Mouse (Mus musculus) retina, adult 2 months (tissue): ENCODE measurements at regions not wholly inside any gene's neighbourhood (a gene's known extent, or its start where the extent isn't known, plus 50 kb on each side); places are given as distances from the start of the nearest gene placed in this dataset.

Experiments
- DNase-seq: peaks from one replicate; pipeline ENCODE4 v3.0.0-alpha.2; 2012; ENCODE audit warnings: low read depth, low spot score

DNA sequence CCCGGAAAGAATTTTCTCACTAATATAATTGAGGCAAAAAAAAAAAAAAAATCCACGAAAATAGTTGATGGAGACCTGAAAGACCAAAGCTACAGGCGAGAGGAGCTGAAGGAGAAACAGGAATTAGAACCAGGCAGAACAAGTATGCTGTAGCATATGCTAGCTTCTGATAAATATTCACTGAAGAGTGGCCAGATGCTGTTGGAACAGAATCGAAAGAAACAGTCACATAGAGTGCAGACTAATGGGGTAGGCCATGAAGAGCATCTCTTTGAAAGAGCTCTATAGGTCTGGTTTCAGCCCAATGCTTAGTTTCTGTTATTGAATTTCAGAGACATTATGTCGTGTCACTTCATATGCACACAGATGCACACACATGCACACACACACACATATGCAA lies 386.3 kb upstream of the Slc30a5 start:
- no peak for DNase-seq

DNA sequence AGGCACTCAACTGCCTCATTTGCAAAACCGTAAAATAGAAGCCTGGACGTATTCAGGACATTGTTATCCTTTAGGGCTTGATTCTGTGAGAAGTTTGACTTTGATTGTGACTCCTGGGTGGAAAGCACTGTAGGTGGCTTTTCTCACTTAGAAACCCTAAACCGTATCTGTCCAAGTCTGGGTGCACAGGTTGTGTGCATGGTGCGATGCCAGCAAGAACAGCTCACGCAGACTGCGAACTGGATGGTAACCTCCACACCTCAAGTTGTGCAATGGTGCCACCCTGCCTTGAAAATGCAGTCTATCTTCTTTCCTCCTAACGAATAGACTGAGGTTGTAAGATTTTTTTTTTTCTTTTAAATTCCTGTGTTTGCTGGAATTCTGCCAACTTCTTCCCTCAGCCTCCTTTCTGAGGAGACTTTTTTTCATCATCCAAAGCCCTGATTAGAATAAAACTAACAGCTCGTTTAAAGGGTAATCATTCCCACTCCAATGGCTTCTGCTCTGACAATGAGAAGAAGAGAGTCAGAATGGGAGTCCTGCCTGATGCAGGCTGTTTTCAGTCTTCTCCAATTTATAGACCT lies 383.8 kb upstream of the Slc30a5 start:
- no peak for DNase-seq

DNA sequence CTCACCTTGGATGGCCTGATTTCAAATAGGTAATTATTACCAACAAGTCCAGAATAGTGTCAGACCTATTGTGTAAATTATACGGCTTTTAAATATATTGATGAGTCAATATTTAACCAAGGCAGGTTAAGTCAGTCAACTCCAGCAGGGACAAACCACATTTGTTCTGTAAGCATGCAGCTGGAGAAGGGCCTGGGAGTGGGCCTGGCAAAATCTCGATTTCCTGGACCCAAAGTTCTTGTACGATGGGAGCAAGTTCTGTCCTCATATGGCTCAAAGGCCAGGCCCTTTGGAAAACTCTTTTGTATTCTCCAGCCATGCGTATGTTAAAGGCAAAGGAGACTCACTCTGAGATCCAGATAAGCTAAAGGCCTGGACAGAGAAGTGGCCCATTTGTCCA lies 383.2 kb upstream of the Slc30a5 start:
- DNase-seq: no peak

DNA sequence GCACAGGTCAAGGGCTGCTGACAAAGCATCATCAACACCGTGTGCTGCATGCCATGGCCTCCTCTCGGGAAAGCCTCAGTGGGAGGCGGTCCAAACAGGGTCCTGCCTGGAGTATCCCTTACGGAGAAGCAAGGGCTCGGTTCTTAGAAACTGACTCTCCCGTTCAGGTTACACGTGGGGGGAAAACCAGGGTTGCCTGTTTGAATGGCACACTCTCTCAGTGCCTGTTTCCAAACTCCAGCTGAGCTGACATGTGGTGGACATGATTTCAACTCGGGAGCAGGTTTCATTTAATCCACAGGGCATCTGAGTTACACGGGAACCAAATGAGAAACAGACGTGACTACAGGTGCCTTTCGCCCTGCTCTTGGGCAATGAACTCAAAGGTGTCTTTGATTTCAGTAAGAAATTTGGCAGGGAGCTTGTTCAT lies 382.6 kb upstream of the Slc30a5 start:
- no peak for DNase-seq

DNA sequence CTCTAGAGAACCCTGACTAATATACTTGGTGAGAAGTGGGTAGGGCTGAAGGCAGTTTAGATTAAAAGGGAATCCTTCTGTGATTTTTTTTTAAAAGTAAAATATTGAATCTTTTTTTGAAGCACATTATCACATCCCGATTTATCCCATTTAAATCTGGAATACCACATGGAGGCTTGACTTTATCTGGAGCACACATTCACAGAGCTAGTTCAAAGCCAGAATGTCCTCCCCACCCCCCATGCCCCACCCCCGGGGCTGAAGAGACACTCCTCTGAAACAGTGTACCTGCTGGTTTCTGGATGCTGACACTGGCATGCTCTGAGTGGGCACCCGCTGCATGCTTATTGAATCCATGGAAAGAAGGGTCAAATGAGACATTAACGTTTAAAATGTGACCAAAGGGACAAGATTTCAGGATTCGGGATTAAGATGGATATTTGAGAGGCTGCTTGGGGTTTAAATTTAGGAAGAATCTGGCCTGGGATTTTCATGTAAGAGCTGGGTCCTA lies 382.0 kb upstream of the Slc30a5 start:
- no peak for DNase-seq

DNA sequence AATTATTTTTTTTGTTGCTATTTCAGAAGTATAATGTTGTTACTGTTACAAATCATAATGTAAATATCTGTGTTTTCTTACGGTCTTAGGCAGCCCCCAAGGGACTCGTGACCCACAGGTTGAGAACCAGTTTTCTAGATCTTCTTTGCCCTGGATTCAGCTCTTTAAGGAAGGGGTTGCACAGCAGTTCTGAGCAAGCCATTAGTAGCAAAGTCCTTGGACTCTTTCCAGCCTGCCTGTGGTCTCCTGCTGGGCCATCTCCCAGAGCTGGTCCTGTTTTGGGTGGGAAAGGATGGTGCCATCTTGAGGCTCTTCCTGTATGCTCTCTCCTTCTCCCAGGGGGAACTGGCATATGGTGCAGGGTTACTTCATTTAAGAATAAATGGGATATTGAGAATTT lies 380.9 kb upstream of the Slc30a5 start:
- no peak for DNase-seq

DNA sequence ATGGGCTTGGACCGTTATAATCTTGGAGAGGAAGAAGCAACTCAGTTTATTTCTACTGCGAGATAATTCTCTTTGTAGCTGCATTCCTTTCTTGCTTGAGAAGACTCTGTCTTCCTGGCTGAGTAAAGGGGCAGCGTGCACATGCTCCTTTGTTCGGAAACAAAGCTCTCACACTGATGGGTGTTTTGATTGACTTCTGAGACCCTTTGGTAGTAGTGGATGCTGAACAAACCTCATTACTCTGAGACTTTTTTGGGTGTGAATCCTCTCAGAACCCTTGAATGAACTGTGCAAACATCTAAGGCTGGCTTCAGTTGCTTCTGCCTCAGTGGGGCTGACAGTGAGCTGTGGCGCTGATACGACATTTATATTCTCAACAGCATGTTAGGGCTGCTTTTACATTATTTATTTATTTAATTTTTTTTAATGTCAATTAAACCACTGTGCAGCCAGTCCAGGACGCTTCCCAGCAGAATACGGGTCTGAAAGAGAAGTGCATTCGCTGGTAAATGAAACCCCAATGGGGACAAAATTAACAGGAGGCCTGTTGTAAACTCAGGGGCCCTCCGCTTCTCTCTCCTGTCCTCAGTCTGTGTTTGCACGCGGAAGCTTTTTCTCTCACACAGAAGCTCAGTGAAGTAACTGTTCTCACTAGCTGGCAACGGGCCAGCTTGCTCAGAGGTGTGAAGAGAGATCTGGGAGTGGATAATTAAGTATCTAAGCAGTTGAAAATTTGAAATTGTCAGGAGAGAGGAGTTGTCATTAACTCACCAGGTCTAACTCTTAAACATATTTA lies 380.1 kb upstream of the Slc30a5 start:
- no peak for DNase-seq

DNA sequence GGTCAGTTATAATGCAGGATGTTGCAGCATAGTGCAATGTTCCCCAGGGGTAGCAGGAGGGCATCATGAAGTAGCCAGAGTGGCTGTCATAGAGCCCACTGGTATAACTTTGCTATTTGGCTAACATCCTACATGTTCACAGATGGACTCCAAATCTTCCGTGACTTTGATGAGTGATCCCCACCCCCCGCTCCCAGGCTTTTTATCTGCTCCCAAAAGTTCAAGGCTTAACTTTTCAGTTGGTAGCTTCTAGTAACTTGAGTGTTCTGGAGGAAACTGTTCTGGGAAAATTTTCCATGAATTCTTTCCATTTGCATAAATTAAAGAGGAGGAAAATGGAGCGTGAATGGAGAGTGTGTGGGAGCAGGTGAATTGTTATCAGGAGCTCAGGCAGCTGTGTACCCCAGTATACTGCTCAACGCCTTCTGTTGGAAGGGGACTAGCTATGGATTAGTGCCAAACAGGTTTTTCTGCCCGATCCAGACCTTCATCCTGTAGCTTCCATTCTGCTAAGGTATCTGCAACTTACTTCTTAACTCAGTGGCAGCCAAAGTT lies 379.2 kb upstream of the Slc30a5 start:
- no peak for DNase-seq

DNA sequence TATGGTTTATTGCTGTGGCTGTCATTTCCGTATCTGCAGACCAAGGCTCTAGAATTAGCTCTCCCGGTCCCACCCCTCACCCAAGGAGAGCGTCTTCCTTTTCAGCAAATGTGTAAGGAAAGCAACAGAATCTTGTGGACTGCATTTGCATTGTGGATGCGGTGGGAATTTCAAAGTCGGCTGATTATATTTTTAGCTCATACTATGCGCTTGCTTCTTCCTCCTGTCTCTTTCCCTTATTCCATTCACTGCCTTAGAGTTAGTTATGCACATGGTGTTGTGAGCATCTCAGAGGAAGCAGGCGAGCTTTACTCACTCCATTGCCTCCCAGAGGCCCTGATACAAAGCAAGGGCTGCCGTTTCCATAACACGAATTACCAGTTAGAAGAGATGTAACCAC lies 375.6 kb upstream of the Slc30a5 start:
- no peak for DNase-seq

DNA sequence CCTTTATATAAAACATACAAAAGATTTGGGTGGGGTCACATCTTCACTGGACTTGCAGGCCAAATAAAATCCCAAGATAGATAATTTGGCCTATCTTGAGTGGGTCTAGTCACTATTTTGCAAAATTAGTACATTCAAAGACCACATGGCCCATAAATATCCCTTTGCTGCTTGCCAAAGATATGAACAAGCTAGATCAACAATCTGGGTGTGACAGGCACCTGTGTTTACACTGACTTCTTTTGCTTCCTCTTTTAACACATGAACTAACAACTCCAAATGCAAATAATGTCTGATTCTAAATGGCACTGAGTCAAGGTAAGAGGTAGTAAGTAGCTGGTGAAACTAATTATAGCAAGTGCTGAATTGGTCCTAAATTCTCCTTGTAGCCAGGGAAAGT lies 370.2 kb upstream of the Slc30a5 start:
- no peak for DNase-seq

DNA sequence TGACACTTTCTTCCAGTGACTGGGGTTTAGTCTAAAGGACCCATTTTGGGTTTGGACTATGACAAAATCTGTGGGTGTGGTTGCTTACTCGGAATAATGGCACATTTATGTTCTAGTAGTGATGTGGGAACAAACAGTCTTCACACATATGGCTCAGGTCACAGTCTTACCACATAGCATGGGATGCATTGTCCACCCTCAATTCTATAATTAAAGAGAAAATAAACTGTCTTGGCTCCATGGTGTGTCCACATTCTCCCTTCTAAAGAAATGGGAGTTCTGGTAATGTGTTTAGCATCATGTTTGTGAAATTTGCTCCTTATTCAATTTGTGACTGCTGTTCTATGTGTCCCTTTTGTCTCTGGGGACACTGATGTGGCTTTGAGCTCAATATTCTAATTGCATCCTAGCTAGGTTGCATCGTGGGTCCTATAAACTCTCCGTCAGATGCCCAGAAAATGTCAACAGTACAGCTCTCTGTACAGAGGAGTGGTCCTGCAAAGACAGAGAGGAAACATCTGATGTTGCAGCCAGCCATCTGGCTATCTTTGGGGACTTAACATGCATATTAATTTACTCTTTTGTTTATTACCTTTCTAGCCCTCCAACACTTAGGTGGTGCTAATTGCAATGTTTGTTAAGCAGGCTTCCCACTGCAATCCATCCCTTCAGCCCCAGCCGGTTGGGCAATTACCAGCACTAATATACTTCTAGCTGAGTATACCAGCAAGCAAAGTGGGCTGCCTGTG lies 369.5 kb upstream of the Slc30a5 start:
- DNase-seq: no peak

DNA sequence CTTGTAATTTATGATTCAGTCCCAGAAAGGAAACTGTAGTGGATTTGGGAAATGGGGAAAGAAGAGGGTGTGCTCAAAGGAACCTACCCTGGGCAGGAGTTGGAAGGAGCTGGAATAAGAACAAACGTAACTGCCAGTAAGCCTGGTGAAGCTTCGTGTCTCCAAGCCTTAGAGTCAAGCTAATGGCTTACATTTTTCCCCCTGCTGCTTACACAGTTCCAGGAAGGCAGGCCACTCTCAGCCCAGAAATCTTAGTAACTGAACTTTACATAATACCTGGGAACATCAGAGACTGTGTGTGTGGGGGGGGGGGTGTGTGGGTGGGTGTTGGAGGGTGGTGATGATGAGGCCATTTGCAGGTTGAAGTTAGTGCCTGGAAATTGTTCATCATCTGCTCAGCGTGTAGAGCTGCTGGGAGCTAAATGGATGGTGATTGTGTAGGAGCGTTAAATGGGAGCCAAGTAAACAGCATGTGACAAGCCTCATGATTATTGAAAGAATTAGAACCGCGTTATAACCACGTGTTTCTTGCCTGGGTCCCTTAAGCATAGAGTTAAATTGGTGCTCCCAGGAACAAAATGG lies 357.1 kb upstream of the Slc30a5 start:
- DNase-seq: no peak

DNA sequence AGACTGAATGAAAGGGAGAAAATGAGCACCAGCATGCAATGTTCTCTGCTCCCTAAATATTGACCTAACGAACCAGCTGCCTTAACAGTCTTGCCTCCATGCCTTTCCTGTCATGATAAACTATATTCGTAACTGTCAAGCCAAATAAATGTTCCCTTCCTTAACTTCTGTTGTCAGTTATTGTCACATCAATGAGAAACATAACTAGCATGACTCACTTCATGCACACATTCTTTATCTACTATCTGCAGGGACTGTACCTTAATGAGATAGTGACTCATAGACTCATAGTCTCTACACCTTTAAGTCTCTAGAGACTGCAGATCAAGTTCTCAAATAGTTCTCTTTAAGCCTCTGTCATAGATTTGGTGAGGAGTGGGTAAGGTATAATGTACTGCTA lies 349.2 kb upstream of the Slc30a5 start:
- DNase-seq: no peak

DNA sequence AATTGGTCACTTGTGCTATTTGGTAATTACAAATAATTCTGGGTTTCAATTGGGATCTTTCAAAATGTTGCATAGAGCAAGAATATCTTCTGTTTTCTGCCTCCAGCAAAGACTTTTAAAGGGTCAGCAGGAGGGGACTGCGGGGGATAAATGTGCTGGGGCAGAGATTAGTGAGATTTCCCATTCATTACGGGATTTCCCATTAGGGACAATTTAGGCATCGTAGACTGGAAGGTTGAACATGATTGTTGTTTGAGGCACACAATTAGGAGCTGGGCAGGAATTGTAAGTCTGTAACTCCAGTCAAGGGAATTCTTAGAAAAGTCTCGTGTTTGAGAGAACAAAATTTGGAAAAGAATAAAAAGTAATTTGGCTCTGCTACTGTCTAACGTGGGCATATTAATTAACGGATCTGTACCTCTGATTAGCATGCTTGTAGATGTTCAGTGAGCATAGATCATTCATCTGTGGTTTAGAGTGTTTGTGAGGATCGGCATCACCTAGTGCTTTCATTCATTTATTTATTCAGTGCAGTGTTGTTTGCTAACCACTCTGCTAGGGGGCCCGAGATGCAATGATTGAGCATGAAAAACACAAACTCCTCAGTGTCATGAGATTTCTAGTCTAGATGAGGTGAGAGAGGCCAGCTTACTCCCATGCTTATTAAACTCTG lies 341.9 kb upstream of the Slc30a5 start:
- DNase-seq: no peak

DNA sequence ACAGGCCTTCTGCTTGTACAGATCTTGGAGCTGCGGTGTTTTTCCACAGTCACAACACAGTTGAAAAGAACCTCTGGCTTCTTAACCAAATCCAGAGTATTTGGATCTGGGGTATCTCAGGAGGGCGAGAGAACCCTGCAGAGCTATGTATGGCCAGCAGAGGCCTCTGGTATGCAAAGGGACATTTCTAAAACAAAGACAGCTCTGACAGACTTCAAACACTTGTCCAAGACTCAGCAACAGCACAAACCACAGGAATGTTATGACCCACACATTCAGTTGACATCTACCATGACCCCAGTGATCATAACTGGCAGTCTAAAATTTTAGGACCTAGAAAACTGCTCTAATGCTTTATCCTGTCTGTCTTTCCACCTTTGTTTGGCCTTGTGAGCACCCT lies 328.5 kb upstream of the Slc30a5 start:
- no peak for DNase-seq

DNA sequence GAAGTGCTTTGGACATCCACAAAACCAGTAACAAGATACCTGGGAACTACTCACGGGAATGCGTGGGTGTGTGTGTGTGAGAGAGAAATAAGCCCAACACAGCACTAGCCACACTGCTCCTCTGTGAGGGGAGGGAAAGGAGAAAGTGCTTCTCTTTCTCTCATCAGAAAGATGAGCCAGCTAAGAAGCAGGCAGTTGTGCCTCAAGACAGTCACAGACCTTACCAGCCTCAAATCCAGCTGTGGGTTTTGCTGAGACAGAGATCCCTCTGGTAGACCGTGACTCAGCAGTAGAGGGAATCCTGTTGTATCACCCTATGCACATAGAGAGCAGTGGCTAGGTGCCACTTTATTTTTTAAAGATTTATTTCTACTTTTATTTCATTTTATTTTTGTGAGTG lies 326.7 kb upstream of the Slc30a5 start:
- DNase-seq: no peak

DNA sequence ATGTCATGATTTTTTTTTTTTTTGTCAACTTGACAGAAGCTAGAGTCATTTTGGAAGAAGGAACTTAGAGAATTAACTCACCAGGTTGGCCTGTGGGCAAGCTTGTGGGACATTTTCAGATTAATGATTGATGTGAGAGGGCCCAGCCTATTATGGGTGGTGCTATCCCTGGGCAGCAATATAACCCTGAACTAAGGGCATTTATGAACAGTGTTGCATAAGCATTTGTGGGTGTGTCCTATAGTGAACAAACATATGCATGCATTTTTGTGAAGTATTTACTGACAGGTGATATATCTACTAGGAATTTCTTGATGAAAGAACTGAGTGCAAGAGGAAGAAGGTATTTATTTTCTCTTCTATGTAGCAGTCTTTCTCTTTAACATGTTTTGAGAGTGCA lies 320.5 kb upstream of the Slc30a5 start:
- DNase-seq: no peak

DNA sequence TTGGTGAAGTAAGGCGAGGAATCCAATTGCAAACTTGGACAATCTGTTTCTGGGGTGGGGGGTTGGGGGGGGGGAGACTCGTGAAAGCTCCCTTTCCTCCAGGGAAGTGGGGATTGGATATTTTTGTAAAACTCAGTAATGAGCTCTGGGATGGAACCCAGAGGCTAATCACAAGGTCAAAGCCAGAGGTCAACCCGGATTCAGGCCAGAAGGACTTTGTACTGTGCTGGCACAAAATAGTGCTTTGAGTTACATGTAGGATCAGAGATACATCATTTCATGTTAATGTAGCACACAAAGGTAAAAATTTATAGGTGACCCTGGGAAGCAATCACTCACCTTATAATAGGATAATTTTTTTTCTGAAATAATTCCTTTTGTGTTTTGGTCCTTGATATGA lies 309.5 kb upstream of the Slc30a5 start:
- no peak for DNase-seq

DNA sequence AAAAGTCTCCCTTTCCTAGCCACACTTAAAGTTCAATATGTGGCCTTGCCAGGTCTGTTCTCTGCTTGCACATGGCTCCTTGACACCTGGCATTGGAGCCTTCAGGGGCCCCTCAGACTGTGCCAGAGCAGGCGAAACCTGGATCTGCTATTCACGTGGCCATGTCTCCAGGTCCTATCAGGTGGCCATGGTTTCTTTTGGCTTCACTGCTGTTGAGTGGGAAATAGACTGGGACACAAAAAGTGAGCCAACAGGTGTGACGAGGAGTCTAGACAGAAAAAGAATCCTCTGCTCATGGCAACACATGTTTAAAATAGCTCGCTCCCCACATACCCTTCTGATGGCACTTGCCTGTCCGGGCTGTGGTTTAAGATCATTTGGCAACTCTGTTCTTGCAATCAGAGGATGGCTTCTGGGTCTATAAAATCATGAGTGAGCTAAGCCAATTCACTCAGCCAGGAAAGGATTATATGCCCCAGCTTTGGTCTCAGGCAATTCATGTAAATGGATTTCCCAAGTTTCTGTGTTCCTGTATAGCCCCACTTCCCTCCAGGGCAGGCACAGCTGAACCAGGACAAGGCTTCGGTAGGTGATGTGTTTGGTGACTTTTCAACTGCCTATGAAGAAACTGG lies 309.0 kb upstream of the Slc30a5 start:
- no peak for DNase-seq

DNA sequence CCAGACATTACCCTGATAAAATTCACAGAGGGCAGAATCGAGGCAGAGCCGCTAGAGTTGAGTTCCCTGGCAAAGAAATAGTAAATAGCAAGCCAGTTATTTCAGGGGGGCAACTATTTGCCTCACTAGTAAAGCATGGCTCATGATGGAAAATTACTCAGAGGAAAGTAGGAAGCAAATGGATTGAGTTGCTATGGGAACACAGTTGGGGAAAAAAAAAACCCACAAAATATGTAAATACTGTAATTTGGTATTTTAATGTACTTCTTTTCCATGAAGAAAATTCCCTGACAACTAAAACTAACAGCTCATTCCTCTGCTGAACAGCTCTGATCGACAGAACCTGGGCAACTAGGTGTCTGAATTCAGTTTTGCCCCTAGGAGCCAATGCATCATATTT lies 296.2 kb upstream of the Slc30a5 start:
- no peak for DNase-seq

DNA sequence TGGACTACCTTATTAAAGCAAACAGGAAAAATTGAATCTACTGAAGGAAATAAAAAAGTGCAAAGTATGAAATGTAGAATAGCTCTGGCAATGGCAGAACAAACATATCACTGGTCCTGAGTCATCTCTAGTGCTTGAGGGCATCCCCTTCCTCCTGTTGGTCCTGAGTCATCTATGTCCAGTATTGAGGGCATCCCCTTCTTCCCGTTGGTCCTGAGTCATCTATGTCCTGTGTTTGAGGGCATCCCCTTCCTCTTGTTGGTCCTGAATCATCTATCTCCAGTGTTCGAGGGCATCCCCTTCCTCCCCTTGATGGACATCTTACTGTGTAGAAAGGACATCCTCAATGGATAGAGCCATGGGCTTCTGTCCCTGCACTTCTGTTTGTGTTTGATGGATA lies 294.6 kb upstream of the Slc30a5 start:
- DNase-seq: no peak
